Mouse (Mus musculus) G1E (cell line): Measurements from ENCODE around the gene Rgl1.

Experiments used
- CTCF ChIP-seq: IDR thresholded peaks from 2 replicates; pipeline ENCODE4 v1.5.1; 2012; ENCODE audit warnings: low read depth, low read length, inconsistent platforms, mixed read lengths
- GATA1 ChIP-seq: IDR thresholded peaks from 2 replicates; pipeline ENCODE4 v1.6.1; 2012; ENCODE audit warnings: borderline replicate concordance, low read length, inconsistent platforms, mixed read lengths
- POLR2AphosphoS5 ChIP-seq: IDR thresholded peaks from 2 replicates; pipeline ENCODE4 v1.6.1; 2012; ENCODE audit warnings: low read depth, low read length, inconsistent platforms; ENCODE audit not compliant: insufficient replicate concordance
- TAL1 ChIP-seq: conservative IDR thresholded peaks from 2 replicates; pipeline ENCODE4 v1.6.1; 2012; ENCODE audit warnings: low read depth, low read length, inconsistent platforms, mixed read lengths

DNA sequence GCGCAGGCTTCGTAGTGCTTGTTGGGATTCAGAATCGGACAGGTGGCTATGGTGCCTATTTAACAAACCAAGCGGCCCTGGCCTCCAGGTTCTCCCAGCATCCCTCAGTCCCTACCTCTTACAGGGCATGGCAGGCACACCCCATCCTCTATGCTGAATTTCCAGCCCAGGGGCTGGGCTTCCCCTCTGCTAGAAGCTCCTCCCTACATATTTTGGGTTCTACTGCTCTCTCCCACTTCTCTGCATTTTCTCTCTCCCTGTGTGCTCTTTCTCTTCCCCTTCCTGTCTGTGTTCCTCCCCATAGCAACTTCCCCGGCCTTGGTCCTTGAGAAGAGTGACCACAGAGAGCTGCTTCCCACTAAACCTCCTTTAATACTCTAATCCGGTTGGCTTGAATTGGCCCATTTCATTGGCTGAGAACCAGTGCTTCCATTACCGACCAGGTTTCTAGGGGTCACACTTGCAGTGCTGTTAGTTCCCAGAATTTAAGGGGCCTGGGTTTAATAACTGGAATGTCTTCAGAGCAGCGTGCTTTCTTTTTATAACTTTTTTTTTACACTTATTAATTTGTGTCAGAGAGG lies 30.6 kb upstream of the Rgl1 start:
- TF ChIP-seq POLR2AphosphoS5 (no peak), CTCF (no peak), TAL1 (no peak), GATA1 (no peak)
